Mouse (Mus musculus) kidney, postnatal 4 days (tissue): Measurements from ENCODE around the gene Lrrn4cl.
"Not testable (repeated sequence)": the region's sequence is repeated elsewhere in the genome, so short reads cannot be mapped to it uniquely, and the experiment has no call there.

Experiments
- DNase-seq, 2 experiments: peaks; one replicate each; pipeline ENCODE4 v3.0.0; 2021; ENCODE audit warnings: mixed read lengths in 2 of 2

The Lrrn4cl gene

DNA sequence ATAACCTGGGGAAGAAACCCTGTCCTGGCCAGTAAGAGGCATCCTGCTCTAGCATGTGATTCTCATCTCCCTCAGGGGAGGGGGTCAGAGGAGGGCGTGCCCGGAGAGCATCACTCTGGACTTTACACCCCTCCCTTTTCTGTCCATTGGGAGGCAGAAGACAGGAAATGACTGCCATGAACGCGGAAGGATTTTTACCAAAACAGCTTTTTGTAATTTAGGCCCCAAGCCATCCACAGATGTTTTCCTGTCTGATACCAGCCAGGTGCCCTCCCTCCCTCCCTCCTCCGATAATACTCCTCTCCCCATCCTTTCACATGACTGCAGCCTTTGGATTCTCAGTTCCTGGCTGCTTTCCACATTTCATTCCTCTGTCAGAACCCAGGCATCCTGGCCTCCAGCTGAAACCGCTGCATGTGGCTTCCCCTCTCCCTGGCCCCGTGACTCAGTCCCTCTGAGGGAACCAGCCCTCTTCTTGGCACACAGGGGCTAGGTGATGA, at the start of gene Lrrn4cl:
TSS of gene Lrrn4cl (plus strand) at position 367 of the 500 bp plus-strand sequence.
- DNase-seq, result peak; percentile 45 to 75

DNA sequence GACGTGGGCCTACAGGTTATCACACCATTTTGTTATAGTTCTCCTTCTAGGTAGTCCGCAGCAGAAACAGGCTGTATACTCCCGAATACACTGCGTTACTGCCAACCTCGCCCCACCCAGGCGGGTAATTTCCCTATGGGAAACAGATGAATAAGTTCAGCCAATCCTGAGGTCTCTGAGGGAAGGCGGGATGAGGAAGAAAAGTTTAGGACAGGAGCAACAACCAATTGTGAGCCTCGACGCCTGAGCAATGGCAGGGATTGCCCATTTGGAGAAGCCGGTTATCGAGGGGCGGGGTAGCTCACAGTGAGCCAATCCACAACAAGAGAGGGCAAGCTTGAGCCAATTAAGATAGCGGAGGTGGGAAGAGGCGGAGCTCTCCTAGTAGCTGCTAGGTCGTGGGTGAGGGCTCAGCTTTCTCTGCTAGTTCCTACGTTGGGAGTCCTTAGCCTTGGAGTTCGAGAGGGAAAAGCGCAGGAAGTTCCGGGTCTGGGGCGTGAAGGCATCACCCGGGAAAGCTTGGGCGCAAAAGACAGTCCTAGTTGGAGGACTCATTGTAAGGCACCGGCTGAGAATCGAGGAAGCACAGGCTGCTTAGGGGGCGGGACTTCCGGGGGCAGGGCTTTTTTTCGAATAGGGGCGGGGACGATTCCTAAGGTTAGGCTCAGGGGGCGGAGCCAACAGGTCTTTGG, 48.3 kb upstream of the Lrrn4cl start, which contains the start of gene Zbtb3:
TSS of gene Zbtb3 (plus strand) at position 426 of the 692 bp plus-strand sequence.
- peak; percentile 91 to 96 for DNase-seq

DNA sequence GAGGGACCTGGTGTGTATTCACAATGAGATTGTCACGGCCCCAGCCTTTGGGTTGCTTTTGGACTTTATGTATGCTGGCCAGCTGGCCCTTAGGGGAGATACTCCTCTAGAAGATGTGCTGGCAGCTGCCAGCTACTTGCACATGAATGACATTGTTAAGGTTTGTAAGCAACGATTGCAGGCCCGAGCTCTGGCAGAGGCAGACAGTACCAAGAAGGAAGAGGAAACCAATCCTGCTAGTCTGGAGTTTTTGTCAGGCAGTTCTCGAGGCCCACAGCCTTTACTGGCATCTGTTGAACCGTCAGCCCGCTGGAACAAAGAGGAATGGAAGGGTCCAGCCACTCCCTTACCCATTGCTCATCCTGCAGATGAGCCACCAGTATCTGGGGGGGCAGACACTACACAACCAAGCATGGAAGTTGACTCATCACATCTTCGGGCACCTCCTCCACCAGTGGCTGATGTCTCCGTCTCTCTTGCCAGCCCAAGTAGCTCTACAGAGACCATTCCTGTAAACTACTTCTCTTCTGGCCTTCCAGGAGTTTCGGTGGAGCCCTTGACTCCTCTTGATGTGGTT, 47.3 kb upstream of the Lrrn4cl start:
- DNase-seq, result no peak

DNA sequence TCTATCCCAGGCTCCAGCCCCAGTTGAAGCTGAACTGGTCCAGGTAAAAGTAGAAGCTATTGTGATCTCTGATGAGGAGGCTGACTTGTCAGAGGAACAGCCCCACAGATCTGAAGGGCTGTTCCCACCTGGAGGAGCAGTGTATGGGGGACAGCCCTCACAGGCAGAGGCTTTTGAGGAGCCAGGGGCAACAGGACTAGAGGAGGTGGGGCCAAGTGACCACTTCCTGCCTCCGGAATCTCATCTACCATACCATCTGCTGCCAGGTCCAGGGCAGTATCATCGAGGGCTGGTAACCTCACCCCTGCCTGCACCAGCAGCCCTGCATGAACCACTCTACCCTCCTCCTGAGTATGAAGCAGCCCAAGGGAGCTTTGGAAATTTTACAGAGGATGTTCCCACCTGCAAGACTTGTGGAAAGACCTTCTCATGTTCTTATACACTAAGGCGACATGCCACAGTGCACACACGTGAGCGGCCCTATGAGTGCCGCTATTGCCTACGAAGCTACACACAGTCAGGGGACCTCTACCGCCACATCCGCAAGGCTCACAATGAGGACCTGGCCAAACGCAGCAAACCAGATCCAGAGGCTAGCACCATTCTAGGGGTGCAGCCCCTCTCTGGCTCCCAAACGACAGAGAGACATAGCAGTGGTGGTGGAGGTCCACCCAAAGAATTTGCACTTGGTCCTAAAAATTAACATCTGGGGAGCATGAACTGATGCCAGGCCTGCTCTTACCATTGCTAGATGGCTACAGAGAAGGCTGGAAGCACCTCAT, 46.5 kb upstream of the Lrrn4cl start:
- no peak for DNase-seq

DNA sequence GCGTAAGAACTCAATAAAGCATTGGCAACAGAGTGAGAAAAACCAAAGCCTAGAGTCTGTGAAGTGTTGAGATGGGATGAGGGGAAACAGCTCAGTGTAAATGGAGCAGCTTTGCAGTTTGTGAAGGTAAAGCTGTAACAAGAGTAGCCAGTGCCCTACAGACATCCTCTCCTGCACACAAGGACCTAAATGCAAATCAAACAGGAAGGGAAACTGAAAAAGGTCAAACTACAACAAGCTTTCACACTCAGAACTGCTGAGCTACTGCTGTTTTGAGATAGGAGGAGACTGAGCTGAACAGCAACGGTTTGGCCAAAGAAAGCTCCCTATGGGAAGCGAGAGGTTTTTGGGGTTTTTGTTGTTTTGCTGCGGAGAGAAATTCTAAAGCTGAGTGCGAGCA, 43.8 kb upstream of the Lrrn4cl start:
- DNase-seq, result no peak

DNA sequence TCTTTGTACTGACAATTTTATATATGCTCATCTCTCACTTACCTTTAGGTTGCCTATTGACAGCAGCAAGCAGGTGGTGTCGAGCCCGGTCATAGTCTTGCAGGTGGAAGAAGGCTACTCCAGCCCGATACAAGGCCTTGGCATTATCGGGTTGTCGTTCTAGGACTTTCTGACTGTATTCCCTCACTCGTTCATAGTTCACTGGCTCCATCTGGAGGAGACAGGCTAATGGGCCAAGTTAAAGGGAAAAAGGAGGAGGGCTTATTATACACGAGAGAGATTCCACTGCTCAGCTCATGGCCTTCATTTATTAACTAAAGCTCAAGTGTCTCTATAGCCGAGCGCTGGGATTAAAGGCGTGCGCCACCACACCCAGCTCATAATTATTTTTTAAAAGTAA, 34.8 kb upstream of the Lrrn4cl start:
- peak; percentile 27 to 52 for DNase-seq

DNA sequence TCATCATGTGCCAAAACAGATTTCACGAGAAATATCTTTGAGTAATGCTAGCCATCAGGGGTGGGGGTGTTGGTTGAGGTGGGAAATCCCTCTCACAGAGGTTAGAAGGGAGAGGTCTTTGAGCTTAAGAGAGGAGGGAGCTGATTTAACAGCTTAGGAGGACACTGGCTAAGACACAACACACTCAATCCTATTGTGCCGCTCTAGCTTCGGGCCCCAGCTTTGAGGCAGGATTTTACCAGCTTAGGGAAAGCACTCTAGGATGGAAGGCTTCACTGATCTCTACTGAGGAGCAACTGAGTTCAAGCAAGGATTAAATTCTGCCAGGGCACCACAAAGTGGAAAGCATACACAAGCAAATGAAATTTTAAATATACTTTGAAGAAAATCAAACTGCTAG, 33.6 kb upstream of the Lrrn4cl start:
- DNase-seq, result no peak

DNA sequence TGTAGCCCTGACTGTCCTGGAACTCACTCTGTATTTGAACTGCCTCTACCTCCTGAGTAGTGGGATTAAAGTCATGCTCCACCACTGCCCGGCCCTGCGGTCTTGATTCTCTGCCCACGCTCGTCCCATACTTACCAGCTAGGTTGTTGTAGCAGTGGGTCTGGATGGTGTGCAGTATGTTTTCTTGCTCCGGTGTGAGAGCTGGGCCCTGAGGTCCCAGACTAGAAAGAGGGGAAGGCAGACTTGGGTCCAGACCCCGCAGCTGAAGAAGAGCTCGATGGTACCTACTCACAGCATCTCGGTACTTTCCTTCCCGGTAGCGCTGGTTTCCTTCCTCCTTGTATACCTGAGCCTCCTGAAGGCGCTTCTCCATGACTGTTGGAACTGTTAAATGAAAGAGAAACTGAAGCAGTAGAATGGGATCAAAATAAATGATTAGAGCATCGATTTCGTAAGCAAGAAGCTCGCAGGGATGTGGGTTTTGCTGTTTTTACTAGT, 32.2 kb upstream of the Lrrn4cl start:
- DNase-seq, result peak in 1 of 2 experiments; percentile 20

DNA sequence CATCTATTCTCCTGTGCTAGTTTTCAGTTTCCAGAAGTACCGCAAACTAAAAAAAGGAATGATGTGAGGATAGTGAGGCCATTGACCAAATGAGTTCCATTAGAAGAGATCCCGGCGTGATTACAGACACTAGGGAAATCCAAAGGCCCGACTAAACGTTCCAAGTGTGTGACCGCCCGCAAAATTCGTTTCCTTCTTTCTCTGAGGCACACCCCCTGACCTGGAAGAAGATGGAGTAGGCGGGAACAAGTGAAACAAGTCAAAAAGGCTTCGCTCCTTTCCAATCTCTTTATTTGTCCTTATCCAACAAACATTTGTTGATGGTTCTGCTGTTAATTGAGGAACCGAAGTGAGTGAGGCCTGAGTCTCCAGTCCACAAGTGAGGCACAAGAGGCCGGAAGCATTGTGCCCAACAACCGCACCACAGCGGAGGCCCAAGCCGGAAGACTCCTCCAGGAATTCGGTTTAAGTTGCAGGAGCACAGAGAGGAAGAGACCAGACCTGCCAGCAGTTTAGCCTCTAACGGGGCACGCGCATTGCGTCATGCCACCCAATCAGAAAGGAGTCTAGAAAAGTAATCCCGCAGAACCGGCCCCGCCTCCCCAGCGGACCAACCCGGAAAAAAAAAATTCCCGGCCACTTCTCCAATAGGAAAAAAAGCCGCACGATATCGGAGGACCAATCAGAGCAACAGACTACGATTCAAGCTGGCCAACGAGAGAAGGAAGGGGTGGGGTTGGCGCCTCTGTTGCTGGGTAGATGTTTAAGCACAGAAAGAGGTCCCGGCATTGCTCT, 31.6 kb upstream of the Lrrn4cl start, which contains the start of gene Ttc9c:
TSS of gene Ttc9c (minus strand) at position 533 of the 795 bp plus-strand sequence.
- peak; percentile 96 to 98 for DNase-seq

DNA sequence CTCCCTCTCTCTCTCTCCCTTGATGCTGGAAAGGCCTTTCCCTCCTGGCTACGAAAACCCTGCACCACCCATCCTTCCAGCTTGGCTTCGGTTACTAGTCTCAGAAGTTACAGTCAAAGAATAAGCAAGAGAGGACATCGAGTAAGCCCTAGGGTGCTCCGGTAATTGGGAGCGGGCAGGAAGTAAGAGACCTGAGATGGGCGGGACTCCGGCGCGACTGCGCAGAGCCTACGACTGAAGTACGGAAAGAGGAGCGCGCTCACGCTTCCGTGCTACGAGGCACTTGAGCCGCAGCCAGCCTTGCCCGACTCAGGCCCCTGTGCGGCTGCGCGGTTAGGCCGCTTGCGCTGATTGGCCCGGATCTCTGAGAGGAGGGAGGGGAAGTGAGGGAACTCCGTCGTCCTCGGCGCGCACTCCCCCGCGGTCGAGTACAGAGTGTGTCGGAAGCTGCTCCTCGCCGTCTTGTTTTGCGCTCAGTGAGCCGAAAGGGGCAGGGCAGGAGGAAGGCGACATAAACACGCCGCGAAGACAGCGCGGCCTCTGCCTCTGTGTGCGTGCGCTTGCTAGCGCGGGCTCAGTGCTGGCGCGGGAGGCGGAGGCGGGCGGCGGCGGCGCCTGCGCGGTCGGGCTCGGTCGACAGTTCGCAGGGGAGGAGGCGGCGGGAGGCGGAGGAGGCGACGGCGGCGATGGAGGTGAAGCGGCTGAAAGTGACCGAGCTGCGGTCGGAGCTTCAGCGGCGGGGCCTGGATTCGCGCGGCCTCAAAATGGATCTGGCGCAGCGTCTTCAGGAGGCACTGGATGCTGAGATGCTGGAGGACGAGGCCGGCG, 30.8 kb upstream of the Lrrn4cl start, which contains the start of gene Hnrnpul2:
TSS of gene Hnrnpul2 (plus strand) at position 415 of the 828 bp plus-strand sequence.
- peak; percentile 98 to 99 for DNase-seq

DNA sequence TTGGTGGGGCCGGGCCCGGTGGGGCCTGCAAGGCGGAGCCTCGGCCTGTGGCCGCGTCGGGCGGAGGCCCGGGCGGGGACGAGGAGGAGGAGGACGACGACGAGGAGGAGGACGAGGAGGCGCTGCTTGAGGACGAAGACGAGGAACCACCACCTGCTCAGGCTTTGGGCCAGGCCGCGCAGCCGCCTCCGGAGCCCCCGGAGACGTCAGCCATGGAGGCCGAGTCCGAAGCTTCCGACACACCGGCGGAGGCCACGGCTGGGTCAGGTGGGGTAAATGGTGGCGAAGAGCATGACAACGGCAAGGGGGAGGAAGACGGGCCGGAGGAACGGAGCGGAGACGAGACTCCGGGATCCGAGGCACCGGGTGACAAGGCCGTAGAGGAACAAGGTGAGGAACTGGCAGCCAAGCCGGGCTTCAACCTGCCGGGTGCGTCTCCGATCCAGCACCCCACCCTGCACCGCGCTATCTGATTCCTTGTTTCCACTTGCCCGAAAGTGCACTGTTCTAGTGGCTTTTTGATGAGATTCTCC, 30.1 kb upstream of the Lrrn4cl start:
- DNase-seq, result no peak

DNA sequence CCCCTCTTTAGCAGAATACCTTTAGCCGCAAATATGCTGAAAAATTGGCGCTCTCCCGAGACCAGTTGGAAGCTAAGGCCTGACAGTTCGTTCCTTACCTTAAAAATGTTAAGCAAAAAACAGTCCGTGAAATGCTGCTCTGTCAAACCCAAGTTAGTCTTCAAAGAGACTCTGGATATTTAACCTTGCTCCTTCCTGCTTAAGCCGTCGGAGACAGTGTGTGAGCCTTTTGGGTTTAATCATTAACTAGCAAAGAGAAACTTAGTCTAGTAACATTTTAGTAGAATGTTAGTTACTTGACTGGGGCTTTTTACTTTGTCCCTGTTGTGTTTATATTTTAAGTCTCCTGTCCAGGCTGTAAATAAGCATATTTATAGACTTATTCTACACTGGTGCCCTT, 29.4 kb upstream of the Lrrn4cl start:
- peak in 1 of 2 experiments; percentile 33 for DNase-seq

DNA sequence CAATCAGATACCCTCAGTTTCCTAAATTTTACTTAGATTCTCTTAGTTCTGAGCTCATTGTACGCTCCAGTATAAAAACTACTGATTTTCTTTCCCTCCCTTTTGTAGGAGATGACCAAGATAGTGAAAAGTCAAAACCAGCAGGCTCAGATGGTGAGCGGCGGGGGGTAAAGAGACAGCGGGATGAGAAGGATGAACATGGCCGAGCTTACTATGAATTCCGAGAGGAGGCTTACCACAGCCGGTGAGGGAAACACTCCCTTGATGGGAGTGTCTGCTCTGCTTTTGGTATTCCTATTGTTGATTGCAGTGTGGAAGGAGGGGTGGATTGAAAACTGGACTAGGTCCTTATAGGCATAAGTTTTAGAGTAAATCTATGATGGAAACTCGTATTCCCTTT, 27.9 kb upstream of the Lrrn4cl start:
- no peak for DNase-seq

DNA sequence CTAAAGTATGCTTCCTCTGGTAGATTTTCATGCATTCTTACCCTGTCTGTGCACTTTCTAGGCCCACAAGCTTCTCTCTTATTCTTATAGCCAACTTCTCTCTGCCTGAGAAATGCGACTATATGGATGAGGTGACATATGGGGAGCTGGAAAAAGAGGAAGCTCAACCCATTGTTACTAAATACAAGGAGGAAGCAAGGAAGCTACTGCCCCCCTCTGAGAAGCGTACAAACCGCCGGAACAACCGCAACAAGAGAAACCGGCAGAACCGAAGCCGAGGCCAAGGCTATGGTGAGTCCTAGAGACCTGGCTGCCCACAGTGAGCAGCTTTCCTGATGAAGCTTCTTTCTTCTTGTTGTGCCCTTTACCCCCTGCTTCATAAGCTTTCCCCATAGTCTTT, 20.9 kb upstream of the Lrrn4cl start, which contains the start of gene AC129217.1:
TSS of gene AC129217.1 (plus strand) at position 114 of the 400 bp plus-strand sequence.
- no peak for DNase-seq

DNA sequence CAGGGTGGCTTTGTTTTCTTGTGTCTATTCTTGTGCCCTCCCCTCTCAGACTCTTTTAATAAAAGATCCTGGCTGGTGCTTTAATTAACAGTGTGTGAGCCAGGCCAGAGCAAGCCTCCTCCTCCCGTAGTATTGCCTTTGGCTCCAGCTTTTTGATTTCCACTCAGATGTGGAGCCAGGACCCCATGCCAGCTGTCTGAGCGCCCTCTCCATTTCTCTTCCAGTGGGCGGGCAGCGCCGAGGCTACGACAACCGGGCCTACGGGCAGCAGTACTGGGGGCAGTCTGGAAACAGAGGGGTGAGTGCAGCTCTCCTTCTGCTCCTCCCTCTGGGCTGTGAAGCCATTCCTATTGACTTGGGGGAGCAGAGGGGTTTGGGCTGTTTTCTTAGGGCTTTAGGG, 19.9 kb upstream of the Lrrn4cl start:
- DNase-seq, result no peak

DNA sequence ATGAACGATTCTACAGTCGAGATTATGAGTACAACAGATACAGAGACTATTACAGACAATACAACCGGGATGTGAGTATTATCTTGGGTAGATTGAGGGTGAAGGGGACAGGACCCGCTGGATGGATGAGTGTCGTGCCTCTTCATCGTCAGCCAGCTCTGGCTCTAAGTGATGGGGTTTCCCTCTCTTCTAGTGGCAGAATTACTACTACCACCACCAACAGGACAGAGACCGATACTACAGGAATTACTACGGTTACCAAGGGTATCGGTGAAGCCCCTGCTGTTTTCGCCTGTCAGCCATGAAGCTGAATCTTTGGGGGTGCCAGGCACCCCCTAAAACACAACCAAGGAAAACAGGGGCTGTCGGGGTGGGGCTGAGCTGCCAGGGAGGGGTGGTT, 19.3 kb upstream of the Lrrn4cl start:
- DNase-seq, result no peak

DNA sequence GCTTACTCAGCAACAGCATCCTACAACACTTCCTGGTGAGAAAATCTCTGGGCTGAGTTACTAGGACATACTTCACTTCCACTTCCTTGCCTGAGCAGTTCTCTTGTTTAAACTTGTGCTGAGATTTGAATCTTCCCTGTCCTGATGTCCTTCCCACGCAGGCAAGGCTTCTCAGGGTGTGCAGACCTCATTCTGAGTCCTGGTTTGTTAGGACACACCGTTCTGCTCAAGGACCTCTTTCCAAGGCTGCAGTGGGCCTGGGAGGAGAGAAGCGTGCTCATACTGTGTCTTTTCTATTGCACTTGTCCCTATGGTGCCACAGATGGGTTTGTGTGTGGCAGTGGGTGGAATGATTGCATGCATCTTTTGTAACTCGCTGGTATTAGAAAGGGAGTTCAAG, 17.6 kb upstream of the Lrrn4cl start:
- no peak for DNase-seq

DNA sequence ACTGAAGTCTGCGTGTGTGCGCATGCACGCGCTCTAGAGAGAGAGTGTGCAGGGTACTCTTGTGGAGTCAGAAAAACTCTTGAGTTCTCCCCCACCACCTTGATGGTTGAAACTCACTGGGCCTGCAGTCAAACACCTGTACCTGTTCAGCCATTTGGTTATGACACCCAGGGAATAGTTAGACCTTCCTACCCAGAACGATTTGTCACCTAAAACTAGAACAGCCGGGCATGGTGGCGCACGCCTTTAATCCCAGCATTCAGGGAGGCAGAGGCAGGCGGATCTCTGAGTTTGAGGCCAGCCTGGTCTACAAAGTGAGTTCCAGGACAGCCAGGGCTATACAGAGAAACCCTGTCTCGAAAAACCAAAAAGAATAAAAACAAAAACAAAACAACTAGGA, 14.2 kb upstream of the Lrrn4cl start:
- not testable (repeated sequence) for DNase-seq

DNA sequence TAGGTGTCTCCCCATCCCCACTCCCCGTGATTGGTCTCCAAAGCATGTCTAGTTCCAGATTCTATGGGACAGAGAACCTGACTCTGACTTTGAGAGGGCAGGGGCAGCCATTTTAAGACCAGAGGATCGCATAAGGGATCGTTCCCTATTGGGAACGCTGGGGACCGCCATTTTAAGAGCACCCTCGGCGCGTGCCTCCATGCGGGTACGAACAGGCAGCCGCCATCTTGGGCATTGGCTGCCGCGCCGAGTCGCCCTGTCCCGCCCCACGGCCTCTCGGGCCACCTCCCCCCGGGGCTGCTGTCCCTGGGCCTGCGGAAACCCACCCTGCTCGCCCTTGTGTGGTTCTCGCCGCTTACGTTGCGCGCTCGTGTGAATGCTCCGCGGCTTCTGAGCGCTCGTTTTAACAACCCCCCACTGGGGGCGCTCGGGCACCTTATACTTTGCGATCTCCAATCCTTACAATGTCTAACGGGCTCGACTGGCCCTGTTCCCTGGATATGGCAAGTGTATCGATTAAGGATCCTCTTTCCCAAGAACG, 13.2 kb upstream of the Lrrn4cl start, which contains the start of gene Bscl2:
TSS of gene Bscl2 (plus strand) at position 217 of the 541 bp plus-strand sequence.
- peak; percentile 90 to 93 for DNase-seq

DNA sequence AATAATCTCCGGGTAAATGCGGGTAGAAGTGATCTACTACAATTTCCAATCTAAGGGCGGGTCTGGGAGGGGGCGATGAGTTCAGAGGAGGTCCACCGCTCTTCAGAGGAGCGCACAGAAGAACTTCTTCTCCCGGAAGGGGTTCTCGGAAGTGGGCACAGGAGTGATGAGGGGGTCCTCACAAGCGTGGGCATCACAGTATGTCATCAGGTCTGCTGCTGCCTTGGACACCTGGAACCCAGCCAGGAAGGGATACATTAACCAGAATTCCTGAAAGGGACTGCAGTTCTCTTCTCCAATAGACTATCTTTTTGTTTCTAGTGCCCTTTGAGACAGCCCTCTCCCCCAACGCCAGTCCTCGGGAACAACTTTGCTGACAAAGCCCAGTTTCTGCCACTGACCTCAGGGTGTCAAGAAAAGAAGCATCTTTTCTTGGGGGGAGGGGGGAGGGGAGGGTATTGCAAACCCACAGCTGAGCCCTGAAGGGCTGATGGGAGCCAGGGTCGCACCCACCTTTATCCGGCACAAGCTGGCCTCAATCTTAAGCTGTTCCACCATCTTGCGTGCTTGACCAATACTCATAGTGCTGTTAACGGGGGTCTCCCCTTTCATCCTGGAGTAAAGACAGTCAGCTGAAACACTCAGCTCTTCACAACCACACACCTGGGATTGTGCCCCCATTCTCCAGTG, 12.4 kb upstream of the Lrrn4cl start:
- peak; percentile 60 to 72 for DNase-seq
